Mouse (Mus musculus) midbrain, embryonic 10.5 days (tissue): ENCODE results near the gene Rdh5. TPM values are rescaled to one million over a fixed set of nuclear protein-coding genes. Genes with fewer than 3 reads are reported as not detected.

Experiments
- DNase-seq: peaks from one replicate; pipeline ENCODE4 v3.0.0-alpha.2; 2017; ENCODE audit warnings: low spot score
- H3K27ac ChIP-seq: fragments of 300-500 bp; sonication (generic); replicated peaks from 2 replicates; pipeline ENCODE4 v1.5.1; 2016; ENCODE audit warnings: mild to moderate bottlenecking
- H3K27me3 ChIP-seq: fragments of 300-500 bp; sonication (generic); 2 replicates; pipeline ENCODE4 v1.6.1; 2016; ENCODE audit warnings: low read depth, mild to moderate bottlenecking; ENCODE audit not compliant: poor library complexity, severe bottlenecking
- H3K36me3 ChIP-seq: fragments of 300-500 bp; sonication (generic); 2 replicates; pipeline ENCODE4 v1.6.1; 2016; ENCODE audit warnings: mild to moderate bottlenecking, moderate library complexity
- H3K4me1 ChIP-seq: fragments of 300-500 bp; sonication (generic); 2 replicates; pipeline ENCODE4 v1.6.1; 2016
- H3K4me3 ChIP-seq: fragments of 300-500 bp; sonication (generic); 2 replicates; pipeline ENCODE4 v1.5.1; 2016; ENCODE audit warnings: mild to moderate bottlenecking, moderate library complexity
- H3K9me3 ChIP-seq: fragments of 300-500 bp; sonication (generic); replicated peaks from 2 replicates; pipeline ENCODE4 v1.6.1; 2016; ENCODE audit warnings: mild to moderate bottlenecking
- WGBS: fragments of 180-500 bp; shearing (Covaris S2); methylation state at CpG from one replicate; pipeline ENCODE4 v1.1.7; 2016; 5-methylcytosine and 5-hydroxymethylcytosine counted together
- polyA plus RNA-seq: library from polyadenylated mRNA; unstranded; fragments of >200 nt; fragmentation: Nextera tagmentation; extraction: Ambion mirVana; gene quantifications from 2 replicates; pipeline ENCODE4 v1.2.1, GENCODE M21; 2016

The Rdh5 gene
- polyA plus RNA-seq, 1 experiment from 2014 or later, result 14.9 TPM

DNA sequence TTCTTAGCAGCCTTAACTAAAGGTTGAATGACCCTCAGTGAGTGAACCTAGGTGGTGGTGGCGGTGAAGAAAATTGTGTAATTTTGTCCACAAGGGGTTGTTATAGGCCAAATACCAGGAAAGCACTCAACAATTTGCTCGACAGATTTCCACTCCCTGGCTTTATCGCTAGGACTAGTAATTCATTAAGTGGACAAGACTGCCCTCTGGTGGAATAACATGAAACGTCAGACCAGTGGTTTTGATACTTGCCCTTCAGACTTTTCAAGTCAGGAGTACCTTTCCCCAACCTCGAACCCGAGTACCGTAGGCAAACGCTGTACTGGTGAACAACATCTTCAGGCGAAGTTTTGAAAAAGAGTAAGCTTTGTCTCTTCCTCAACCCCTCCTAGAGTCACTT, 27.3 kb downstream of the Rdh5 start:
- Histone ChIP-seq H3K9me3 (no peaks in the 10 kb centered on the region), H3K4me3 (0 out of 2 replicates have a peak overlapping the region, but pooled peaks have one; percentile 24), H3K36me3 (no peaks in the 10 kb centered on the region), H3K27me3 (peaks cover 51% of the 10 kb centered on the region), H3K4me1 (peaks cover 30% of the 10 kb centered on the region), H3K27ac (no peak overlapping the region)
- under 1% methylated on average over 9 of the region's 9 CpGs for WGBS
- peak; percentile 77 for DNase-seq

DNA sequence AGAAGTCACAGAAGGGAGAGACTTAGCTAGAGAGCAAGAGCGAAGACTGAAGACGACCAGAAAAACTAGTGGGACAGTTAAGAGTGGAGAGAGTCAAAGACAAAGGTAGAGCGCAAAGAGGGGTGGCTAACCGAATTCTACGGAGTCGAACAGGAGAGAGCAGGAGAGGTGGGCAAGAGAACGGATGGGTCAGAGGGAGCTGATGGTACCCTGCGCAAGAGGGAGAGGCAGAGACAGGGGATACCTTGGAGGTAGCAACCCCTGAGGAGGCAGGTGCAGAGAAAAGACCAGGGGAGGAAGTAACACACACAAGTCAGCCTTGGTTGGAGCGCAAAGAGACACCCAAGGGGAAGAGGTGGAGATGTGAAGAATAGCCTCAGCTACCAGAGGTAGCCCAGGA, 30.4 kb downstream of the Rdh5 start:
- Histone ChIP-seq H3K9me3 (no peaks in the 10 kb centered on the region), H3K4me1 (peaks cover 59% of the 10 kb centered on the region), H3K27ac (peak overlapping the region; percentile 93), H3K4me3 (peak overlapping the region; percentile 86), H3K27me3 (peaks cover 46% of the 10 kb centered on the region), H3K36me3 (peaks cover 9% of the 10 kb centered on the region)
- WGBS, result under 1% methylated on average over 9 of the region's 9 CpGs
- DNase-seq, result no peak

DNA sequence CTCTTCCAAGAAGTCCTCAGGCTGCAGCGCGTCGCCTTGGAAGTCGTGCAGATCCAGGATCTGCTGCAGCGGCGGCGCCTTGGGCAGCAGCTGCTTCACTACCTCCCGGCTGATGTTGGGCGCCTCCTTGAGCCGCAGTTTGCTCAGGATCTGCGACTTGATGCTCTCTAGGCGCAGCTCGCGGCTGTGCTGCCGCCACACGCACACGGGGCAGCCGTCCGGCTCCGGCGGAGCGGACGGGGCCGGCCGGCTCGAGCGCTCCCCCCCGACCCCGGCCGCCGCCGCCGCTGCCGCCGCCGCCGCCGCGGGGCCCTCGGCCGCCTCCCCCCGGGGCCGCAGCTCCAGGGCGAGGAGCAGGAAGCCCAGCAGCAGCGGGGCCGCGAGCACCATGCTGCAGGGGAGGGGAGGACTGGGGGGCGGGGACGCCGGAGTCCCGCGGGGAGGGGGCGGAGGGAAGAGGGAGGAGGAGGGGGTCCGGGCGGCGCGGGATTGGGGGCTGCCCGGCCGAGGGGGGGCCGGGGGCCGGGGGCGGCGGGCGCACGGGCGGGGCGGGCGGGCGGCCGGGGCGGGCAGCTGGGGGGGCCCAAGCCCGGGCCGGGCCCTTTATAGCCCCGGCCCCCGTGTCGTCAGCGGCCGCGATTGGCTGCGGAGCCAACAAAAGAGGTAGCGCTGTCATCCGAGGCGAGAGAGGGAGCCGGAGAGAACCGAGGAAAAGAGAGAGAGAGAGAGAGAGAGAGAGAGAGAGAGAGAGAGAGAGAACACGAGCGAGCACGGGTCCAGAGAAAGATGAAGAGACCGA, 31.2 kb downstream of the Rdh5 start, which contains the start of gene Gdf11:
Gdf11 (minus strand) TSS at position 423 of the 799 bp plus-strand sequence.
- Histone ChIP-seq H3K4me1 (peaks cover 64% of the 10 kb centered on the region), H3K4me3 (peak within 1 kb of the TSS; percentile 86), H3K27me3 (peaks cover 38% of the 10 kb centered on the region), H3K36me3 (peaks cover 17% of the 10 kb centered on the region), H3K27ac (peak within 1 kb of the TSS; percentile 93), H3K9me3 (no peaks in the 10 kb centered on the region)
- DNase-seq, result peak; percentile 88
- 1% methylated on average over 84 of the region's 89 CpGs for WGBS

DNA sequence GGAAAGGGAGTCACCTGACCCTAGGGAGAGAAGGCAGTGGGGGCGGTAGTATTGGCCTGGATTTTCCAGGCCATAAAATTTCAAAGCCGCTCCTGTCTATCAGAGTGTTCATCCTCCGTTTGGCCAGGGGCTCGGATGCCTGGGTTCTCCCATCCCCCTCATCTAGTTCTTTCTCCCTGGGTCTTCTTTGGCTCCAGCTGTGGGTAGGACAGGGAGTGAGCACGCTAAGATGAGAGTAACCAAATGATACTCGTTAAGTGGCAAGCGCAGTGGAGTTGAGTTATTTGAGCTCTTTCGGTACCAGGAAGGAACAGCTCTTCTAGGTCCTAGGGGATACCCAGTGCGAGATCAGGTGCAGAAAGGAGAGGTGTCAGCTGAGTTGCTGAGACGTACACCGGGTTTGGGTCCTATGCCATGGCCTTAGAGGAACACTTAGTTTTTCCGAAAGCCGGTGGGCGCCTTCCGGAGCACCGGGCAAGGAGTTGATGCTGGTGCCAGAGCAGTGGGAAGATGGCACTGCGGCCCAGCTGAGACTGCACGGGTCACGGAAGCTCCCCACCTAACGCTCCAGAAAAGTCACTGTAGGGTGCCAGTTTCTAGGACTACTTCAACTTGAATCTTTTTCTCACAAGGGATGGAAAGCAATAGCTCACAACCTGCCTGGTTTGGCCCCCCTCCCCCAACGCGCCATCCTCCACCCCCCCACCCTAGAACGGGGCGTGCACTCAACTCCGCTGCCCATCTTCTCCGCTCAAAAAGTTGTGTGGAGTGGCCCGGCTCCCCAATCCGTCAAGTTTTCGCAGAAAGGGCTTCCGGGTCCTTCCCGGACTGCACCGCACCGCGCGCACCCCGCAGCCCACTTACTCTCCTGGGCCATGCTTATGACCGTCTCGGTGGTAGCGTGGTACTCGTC, 32.0 kb downstream of the Rdh5 start:
- Histone ChIP-seq H3K27me3 (peaks cover 30% of the 10 kb centered on the region), H3K36me3 (peaks cover 26% of the 10 kb centered on the region), H3K27ac (peak overlapping the region; percentile 93), H3K9me3 (no peaks in the 10 kb centered on the region), H3K4me1 (peaks cover 60% of the 10 kb centered on the region), H3K4me3 (peak overlapping the region; percentile 86)
- no peak for DNase-seq
- WGBS, result under 1% methylated on average over 40 of the region's 40 CpGs

DNA sequence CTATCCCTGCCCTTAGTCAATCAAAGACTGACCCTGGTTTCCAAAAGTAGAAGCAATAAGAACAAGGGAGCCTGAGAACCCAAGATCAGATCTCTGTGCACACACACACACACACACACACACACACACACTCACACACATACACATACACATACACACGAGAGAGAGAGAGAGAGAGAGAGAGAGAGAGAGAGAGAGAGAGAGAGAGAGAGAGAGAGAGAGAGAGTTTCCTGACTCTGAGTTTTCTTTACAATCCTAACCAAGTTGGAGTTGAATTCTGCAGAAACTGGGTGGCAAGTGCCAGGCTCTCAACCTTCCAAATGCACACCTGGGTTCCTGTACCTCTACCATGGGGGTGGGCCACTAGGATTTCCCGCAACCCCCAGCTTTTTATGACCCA, 32.8 kb downstream of the Rdh5 start:
- H3K9me3 ChIP-seq, result no peaks in the 10 kb centered on the region
- H3K27ac ChIP-seq, result peak overlapping the region; percentile 93
- H3K4me1 ChIP-seq, result peaks cover 59% of the 10 kb centered on the region
- 18% methylated on average over 1 of the region's 2 CpGs for WGBS
- H3K36me3 ChIP-seq, result peaks cover 33% of the 10 kb centered on the region
- no peak for DNase-seq
- peaks cover 26% of the 10 kb centered on the region for H3K27me3 ChIP-seq
- peak overlapping the region; percentile 86 for H3K4me3 ChIP-seq

DNA sequence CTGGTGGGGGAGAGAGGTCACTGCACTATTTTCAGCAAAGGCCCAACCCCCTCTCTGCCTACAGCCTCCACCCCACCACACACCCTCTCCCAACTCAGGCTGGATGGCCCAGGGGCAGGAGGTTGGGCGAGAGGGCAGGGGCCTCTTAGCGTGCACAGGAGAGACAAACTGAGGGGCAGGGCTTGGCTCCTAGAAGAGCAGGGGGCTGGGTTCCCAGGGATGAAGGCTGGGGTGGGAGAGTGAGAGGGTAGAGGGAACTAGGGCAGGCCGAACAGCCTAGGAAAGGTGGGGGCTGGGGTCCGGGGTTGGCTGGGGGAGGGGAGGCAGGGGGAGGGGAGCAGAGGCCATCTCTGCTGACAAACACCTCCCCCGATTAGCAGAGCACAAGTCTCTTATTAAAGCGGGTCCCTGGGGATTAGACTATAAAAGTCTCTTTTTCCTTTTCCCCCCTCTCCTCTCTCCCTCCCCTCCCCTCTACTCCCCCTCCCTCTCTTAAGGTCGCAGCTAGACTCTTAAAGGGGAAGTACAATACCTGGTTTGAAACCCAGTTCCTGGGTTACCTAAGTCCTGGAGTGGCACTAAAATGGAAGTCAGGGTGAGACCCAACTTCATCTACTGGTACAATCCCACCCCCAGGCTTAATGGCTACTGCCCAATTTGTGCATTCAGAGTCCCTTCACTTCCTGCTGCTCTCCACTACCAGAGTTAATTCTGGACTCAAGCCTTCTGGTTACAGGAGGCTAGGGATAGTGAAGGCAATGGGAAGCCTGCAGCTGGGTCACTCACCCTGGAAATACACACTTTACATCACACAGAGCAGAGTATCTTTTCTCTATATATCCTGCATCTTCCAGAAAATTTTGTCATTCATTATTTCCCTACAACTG, 33.5 kb downstream of the Rdh5 start:
- Histone ChIP-seq H3K27me3 (peaks cover 20% of the 10 kb centered on the region), H3K4me1 (peaks cover 59% of the 10 kb centered on the region), H3K36me3 (peaks cover 40% of the 10 kb centered on the region), H3K27ac (peak overlapping the region; percentile 93), H3K9me3 (no peaks in the 10 kb centered on the region), H3K4me3 (peak overlapping the region; percentile 86)
- peak; percentile 83 for DNase-seq
- 1% methylated on average over 7 of the region's 7 CpGs for WGBS

DNA sequence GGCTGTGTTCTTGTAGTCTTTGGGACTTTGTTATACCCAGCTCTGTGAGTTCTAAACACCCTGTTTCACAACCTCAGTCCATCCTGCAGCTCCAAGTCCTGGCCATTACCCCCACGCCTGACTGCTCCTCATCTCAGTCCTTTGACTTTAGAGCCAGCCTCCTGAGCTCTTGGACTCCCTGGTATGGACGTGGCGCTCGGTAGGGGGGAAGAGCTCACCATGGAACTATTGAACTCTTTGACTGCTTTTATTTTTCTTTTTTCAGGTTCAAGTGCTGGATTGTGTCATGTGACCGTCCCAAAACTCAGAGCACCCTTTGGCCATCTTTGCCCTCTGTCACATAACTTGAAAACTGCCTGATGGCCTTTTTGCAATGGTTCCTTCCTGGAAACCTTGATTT, 40.6 kb downstream of the Rdh5 start:
- peaks cover 12% of the 10 kb centered on the region; the same call in 1 of the 2 replicates for H3K4me1 ChIP-seq
- no peaks in the 10 kb centered on the region for H3K27me3 ChIP-seq
- H3K4me3 ChIP-seq, result no peak overlapping the region
- no peaks in the 10 kb centered on the region for H3K9me3 ChIP-seq
- DNase-seq, result no peak
- 79% methylated on average over 5 of the region's 5 CpGs for WGBS
- no peak overlapping the region for H3K27ac ChIP-seq
- H3K36me3 ChIP-seq, result peaks cover 90% of the 10 kb centered on the region

DNA sequence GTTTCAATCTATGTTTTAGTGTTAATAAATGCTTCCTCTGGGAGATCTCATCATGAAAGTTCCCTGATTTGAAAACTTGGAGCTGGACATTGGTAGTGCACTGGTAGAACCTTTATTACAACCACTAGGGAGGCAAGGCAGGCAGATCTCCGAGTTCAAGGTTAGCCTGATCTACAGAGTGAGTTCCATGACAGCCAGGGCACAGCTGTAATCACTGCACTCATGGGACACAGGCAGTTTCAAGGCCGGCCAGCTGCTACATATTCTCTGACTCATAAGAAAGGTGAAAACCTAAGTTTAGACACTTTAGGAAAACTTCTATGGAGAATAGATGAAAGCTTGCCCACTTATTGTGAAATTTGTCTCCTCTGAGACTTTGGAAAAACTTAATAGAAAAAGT, 43.9 kb downstream of the Rdh5 start:
- Histone ChIP-seq H3K27me3 (no peaks in the 10 kb centered on the region), H3K4me3 (no peak overlapping the region), H3K9me3 (no peaks in the 10 kb centered on the region), H3K4me1 (0 out of 2 replicates have a peak, but pooled peaks cover 2% of the 10 kb centered on the region), H3K36me3 (peaks cover 89% of the 10 kb centered on the region), H3K27ac (no peak overlapping the region)
- DNase-seq, result no peak
- 85% methylated on average over 2 of the region's 2 CpGs for WGBS

DNA sequence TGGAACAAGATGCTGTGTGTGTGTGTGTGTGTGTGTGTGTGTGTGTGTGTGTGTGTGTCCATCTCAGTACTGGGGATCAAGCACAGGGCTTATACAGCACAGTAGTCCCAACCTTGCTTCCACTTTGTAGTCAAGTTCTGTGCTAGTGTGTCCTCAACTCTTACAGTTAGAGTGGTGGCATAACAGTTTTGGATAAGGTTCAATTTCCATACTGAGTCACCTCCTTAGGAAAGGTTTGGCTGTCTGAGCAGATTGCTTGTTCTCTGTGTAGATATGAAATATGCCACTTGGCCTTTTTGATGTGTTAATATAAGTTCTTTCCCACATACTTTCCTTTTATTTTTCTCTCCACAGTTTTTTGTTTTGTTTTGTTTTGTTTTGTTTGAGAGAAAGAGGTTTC, 44.4 kb downstream of the Rdh5 start:
- H3K36me3 ChIP-seq, result peaks cover 89% of the 10 kb centered on the region
- H3K4me1 ChIP-seq, result 0 out of 2 replicates have a peak, but pooled peaks cover 2% of the 10 kb centered on the region
- H3K9me3 ChIP-seq, result no peaks in the 10 kb centered on the region
- no peak for DNase-seq
- H3K4me3 ChIP-seq, result no peak overlapping the region
- no peaks in the 10 kb centered on the region for H3K27me3 ChIP-seq
- no peak overlapping the region for H3K27ac ChIP-seq

DNA sequence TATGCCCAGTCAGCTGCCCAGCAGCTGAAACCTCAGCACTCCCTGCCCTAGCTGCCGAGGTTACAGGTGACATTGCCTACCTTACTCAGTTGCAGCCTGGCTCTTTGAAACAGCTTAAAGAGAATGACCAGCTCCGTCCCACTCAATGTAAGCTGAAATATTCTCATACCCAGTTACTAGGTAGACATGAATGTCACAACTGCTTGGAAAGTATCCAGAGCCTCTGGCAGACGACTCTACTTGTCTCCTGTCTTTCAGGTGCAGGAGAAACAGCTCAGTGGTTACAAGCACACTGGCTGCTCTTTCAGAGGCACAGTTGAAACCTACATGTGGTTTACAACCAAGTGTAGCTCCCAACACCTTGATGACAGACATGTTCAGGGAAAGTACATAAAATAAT, 52.3 kb downstream of the Rdh5 start:
- Histone ChIP-seq H3K27me3 (no peaks in the 10 kb centered on the region), H3K36me3 (peaks cover 88% of the 10 kb centered on the region), H3K4me3 (no peak overlapping the region), H3K9me3 (no peaks in the 10 kb centered on the region), H3K27ac (no peak overlapping the region), H3K4me1 (no peaks in the 10 kb centered on the region)
- WGBS, result 91% methylated on average over 3 of the region's 3 CpGs
- DNase-seq, result no peak

DNA sequence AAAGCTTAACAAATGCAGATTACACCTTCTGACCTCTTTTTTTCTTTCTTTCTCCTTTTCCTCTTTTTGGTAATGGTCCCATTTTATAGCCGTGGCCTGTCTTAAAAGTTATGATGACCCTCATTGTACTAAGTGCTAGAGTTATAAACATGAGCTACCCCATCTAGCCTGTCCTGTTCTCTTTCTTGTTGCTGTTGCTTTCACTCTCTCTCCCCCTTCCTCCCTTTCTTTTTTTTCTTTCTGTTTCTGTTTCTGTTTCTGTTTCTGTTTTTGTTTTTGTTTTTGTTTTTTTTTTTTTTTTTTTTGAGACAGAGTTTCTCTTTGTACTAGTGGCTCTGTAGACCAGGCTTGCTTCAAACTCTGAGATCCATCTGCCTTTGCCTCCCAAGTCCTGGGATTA, 56.2 kb downstream of the Rdh5 start:
- WGBS, result 81% methylated on average over 1 of the region's 1 CpGs
- no peaks in the 10 kb centered on the region for H3K9me3 ChIP-seq
- H3K4me1 ChIP-seq, result no peaks in the 10 kb centered on the region
- H3K36me3 ChIP-seq, result peaks cover 80% of the 10 kb centered on the region
- no peaks in the 10 kb centered on the region for H3K27me3 ChIP-seq
- no peak overlapping the region for H3K27ac ChIP-seq
- H3K4me3 ChIP-seq, result no peak overlapping the region
- no peak for DNase-seq

DNA sequence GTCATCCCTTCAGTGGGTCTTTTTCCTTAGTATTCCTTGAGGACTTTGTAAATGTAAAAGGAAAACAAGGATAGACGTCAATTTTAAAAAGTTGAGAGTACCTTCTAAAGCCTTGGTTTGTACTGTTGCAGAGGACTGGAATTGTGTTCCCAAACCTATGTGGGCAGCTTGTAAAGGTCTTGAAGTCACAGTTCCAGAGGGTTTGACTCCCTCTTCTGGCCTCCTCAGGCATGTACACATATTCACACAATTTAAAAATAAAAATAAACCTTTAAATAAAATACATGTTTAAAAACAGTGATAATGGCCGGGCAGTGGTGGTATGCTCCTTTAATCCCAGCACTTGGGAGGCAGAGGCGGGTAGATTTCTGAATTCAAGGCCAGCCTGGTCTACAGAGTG, 56.6 kb downstream of the Rdh5 start:
- WGBS, result 85% methylated on average over 3 of the region's 3 CpGs
- no peaks in the 10 kb centered on the region for H3K4me1 ChIP-seq
- H3K4me3 ChIP-seq, result no peak overlapping the region
- no peak for DNase-seq
- H3K27ac ChIP-seq, result no peak overlapping the region
- peaks cover 80% of the 10 kb centered on the region for H3K36me3 ChIP-seq
- no peaks in the 10 kb centered on the region for H3K9me3 ChIP-seq
- H3K27me3 ChIP-seq, result no peaks in the 10 kb centered on the region
